Mouse (Mus musculus) myocyte (in vitro differentiated cells): ENCODE measurements at regions not wholly inside any gene's neighbourhood (a gene's known extent, or its start where the extent isn't known, plus 50 kb on each side); places are given as distances from the start of the nearest gene placed in this dataset.

Source experiments
- E2F4 ChIP-seq: IDR thresholded peaks from one replicate; pipeline ENCODE4 v1.6.1; 2011; ENCODE audit warnings: mild to moderate bottlenecking, control low read depth, moderate library complexity; ENCODE audit not compliant: insufficient read depth
- MYOG ChIP-seq, 3 experiments: IDR thresholded peaks; one replicate each; pipeline ENCODE4 v1.6.1; 2011; ENCODE audit warnings: control low read depth in 2 of 3, low read depth in 2 of 3, mild to moderate bottlenecking in 2 of 3; ENCODE audit not compliant: insufficient read length in 2 of 3, control insufficient read depth in 1 of 3, insufficient read depth in 1 of 3
- POLR2A ChIP-seq: IDR thresholded peaks from one replicate; pipeline ENCODE4 v1.6.1; 2011; ENCODE audit warnings: low read depth, mild to moderate bottlenecking, control low read depth, moderate library complexity; ENCODE audit not compliant: insufficient read length
- REST ChIP-seq: IDR thresholded peaks from one replicate; pipeline ENCODE4 v1.6.1; 2011; ENCODE audit warnings: mild to moderate bottlenecking, control low read depth, moderate library complexity; ENCODE audit not compliant: insufficient read depth, insufficient read length

DNA sequence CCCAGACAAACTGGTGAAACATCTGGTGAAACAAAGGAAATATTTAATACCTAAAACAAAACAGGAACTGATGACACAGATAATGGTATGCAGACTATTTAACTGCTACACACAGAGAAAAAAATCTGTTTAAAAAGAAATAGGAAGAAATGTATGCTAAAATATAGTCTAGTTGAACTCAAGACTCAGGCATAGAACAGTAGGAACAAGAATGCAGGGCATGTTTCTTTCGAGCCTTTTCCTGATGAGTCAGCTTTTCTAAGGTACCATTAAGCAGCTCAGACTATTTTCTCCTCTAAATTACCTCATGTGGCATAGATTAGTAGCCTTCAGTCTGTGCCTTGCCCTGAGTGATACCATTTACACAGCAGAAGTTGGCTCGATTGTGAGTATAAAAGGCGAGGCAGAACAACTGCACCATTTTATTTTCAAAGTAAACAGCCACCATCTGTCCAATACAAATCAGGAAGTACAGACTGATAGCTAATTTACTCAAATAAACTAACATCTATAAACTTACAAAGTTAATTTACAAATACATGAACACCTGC is 411.1 kb downstream of the Kcnj3 start:
- TF ChIP-seq MYOG (IDR thresholded peaks at IDR 0.05; ENCODE audit: control insufficient read depth in 1 of 3, insufficient read depth in 1 of 3, insufficient read length in 2 of 3, low read depth in 2 of 3) (no peak), POLR2A (no peak), E2F4 (no peak), REST (no peak)
